Mouse (Mus musculus): ENCODE data around the gene Map4k5.

Map4k5 gene

GRCm38 (mm10) chr12:69756015-69756414, 137.0 kb downstream of the Map4k5 start:
- no peak for DNase-seq (ENCODE audit: low read depth in 2 of 2, low spot score in 2 of 2)

DNA sequence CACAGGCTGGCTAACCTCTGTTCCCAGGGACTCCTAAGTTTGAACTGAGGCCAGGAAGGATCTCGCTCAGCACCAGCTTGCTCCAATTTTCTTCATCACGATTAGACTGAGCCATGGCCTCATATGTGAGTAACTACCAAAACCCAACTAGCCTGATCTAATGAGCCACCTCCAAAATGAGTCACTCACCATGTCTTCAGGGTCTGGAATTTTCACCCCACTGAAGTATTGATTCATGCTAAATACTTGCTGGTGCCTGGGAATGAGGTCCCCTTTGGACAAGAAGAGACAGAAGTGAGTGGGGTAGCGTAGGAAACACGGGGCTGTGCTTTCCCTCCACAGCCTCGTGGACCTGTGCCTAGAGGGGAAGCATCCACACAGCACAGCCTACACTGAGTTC, 139.1 kb downstream of the Map4k5 start:
- no peak for DNase-seq (ENCODE audit: low read depth in 2 of 2, low spot score in 2 of 2)
